Comparison of ENCODE assay signal across 8 mouse cellular contexts in genomic region chr4:48029652-48030051, GRCm38 (mm10). TPM values are rescaled to one million over a fixed set of nuclear protein-coding genes. Genes with fewer than 3 reads are reported as not detected.
DNase-seq lines count a peak whose midpoint lies in the region; ATAC-seq and TF ChIP-seq lines count a peak whose summit lies in the region.

No protein-coding gene starts in this region.

- peak; percentile 29; the same call in 1 of the 2 replicates for TF ChIP-seq CTCF in forebrain, postnatal 0 days (IDR thresholded peaks at IDR 0.05; ENCODE audit: low read depth)
- peak; percentile 44 for TF ChIP-seq CTCF in midbrain, postnatal 0 days (IDR thresholded peaks at IDR 0.05)
- 0 out of 2 replicates have a peak, but pooled peaks have one; percentile 10 for TF ChIP-seq CTCF in cortical plate, adult 2 months (IDR thresholded peaks at IDR 0.05; ENCODE audit: extremely low read depth, insufficient read depth, low read length)

- no peak for DNase-seq in forebrain, postnatal 0 days
- DNase-seq in forebrain, embryonic 14.5 days (ENCODE audit: low spot score) = no peak
- DNase-seq in midbrain, postnatal 0 days (ENCODE audit: low spot score) = no peak
- DNase-seq in midbrain, embryonic 11.5 days (ENCODE audit: low spot score, missing footprints) = no peak
- peak; percentile 58 for DNase-seq in retina, embryonic 14.5 days (ENCODE audit: low spot score)
- no peak for DNase-seq in right cerebral cortex, postnatal 10 days (ENCODE audit: low spot score in 2 of 2)
- no peak for DNase-seq in Muller cell, postnatal 12 days (ENCODE audit: inconsistent ontology term)

- no peaks in the 10 kb centered on the region for H3K27me3 ChIP-seq in forebrain, postnatal 0 days (ENCODE audit: insufficient read depth, low read length)
- no peaks in the 10 kb centered on the region for H3K27me3 ChIP-seq in forebrain, embryonic 14.5 days (replicated peaks; ENCODE audit: control insufficient read depth, insufficient read depth, low read length)
- H3K27me3 ChIP-seq in midbrain, postnatal 0 days (ENCODE audit: insufficient read depth, low read length) = no peaks in the 10 kb centered on the region
- no peaks in the 10 kb centered on the region for H3K27me3 ChIP-seq in midbrain, embryonic 11.5 days (ENCODE audit: control insufficient read depth, insufficient read depth, low read length)

- no peak for TF ChIP-seq POLR2A in cortical plate, adult 2 months (IDR thresholded peaks at IDR 0.05; ENCODE audit: extremely low read depth, insufficient read depth, low read length)

- WGBS in forebrain, postnatal 0 days = 67% methylated on average over 24 of the region's 24 CpGs
- WGBS in forebrain, embryonic 14.5 days = 58% methylated on average over 24 of the region's 24 CpGs
- WGBS in midbrain, postnatal 0 days = 66% methylated on average over 24 of the region's 24 CpGs
- 63% methylated on average over 24 of the region's 24 CpGs for WGBS in midbrain, embryonic 11.5 days

- no peaks in the 10 kb centered on the region for H3K4me1 ChIP-seq in forebrain, postnatal 0 days (ENCODE audit: insufficient read depth)
- no peaks in the 10 kb centered on the region for H3K4me1 ChIP-seq in forebrain, embryonic 14.5 days (ENCODE audit: control insufficient read depth, insufficient read depth, low read length)
- no peaks in the 10 kb centered on the region for H3K4me1 ChIP-seq in midbrain, postnatal 0 days (ENCODE audit: insufficient read depth, low read length)
- H3K4me1 ChIP-seq in midbrain, embryonic 11.5 days (ENCODE audit: control insufficient read depth, insufficient read depth, low read length) = no peaks in the 10 kb centered on the region
- no peaks in the 10 kb centered on the region for H3K4me1 ChIP-seq in cortical plate, adult 2 months (ENCODE audit: control insufficient read depth, insufficient read depth, low read length)

- no peaks in the 10 kb centered on the region for H3K36me3 ChIP-seq in forebrain, postnatal 0 days (ENCODE audit: insufficient read depth)
- H3K36me3 ChIP-seq in forebrain, embryonic 14.5 days (ENCODE audit: control insufficient read depth, insufficient read depth, low read length) = peaks cover 3% of the 10 kb centered on the region; the same call in 1 of the 2 replicates
- no peaks in the 10 kb centered on the region for H3K36me3 ChIP-seq in midbrain, postnatal 0 days (ENCODE audit: insufficient read depth, low read length)
- H3K36me3 ChIP-seq in midbrain, embryonic 11.5 days (ENCODE audit: control insufficient read depth, insufficient read depth, low read length) = no peaks in the 10 kb centered on the region

- ATAC-seq in forebrain, postnatal 0 days = no peak
- no peak for ATAC-seq in forebrain, embryonic 14.5 days
- no peak for ATAC-seq in midbrain, postnatal 0 days (ENCODE audit: low FRiP score)
- no peak for ATAC-seq in midbrain, embryonic 11.5 days (ENCODE audit: low FRiP score)

- no peak overlapping the region for H3K4me2 ChIP-seq in forebrain, postnatal 0 days (ENCODE audit: low read depth)
- no peak overlapping the region for H3K4me2 ChIP-seq in forebrain, embryonic 14.5 days (ENCODE audit: low read length)
- no peak overlapping the region for H3K4me2 ChIP-seq in midbrain, postnatal 0 days (ENCODE audit: low read depth, low read length, poor library complexity, severe bottlenecking)
- no peak overlapping the region for H3K4me2 ChIP-seq in midbrain, embryonic 11.5 days

- H3K4me3 ChIP-seq in forebrain, postnatal 0 days (ENCODE audit: low read depth, low read length) = no peak overlapping the region
- H3K4me3 ChIP-seq in forebrain, embryonic 14.5 days (ENCODE audit: low read depth, low read length) = no peak overlapping the region
- H3K4me3 ChIP-seq in midbrain, postnatal 0 days (ENCODE audit: low read depth, low read length) = no peak overlapping the region
- H3K4me3 ChIP-seq in midbrain, embryonic 11.5 days (ENCODE audit: low read depth, low read length) = no peak overlapping the region
- H3K4me3 ChIP-seq in cortical plate, adult 2 months (ENCODE audit: insufficient read depth, low read length) = no peak overlapping the region

- H3K9me3 ChIP-seq in forebrain, postnatal 0 days (ENCODE audit: low read length) = no peaks in the 10 kb centered on the region
- H3K9me3 ChIP-seq in forebrain, embryonic 14.5 days (replicated peaks; ENCODE audit: control insufficient read depth, low read length) = no peaks in the 10 kb centered on the region
- no peaks in the 10 kb centered on the region for H3K9me3 ChIP-seq in midbrain, postnatal 0 days (ENCODE audit: low read length)
- no peaks in the 10 kb centered on the region for H3K9me3 ChIP-seq in midbrain, embryonic 11.5 days (ENCODE audit: control insufficient read depth, low read length)

- no peak overlapping the region for H3K27ac ChIP-seq in forebrain, postnatal 0 days (ENCODE audit: low read depth, low read length)
- no peak overlapping the region for H3K27ac ChIP-seq in forebrain, embryonic 14.5 days (ENCODE audit: low read depth, low read length)
- no peak overlapping the region for H3K27ac ChIP-seq in midbrain, postnatal 0 days (ENCODE audit: low read depth, low read length)
- no peak overlapping the region for H3K27ac ChIP-seq in midbrain, embryonic 11.5 days (ENCODE audit: low read depth, low read length)
- no peak overlapping the region for H3K27ac ChIP-seq in cortical plate, adult 2 months (ENCODE audit: insufficient read depth, low read length)

- H3K9ac ChIP-seq in forebrain, postnatal 0 days = no peak overlapping the region
- no peak overlapping the region for H3K9ac ChIP-seq in forebrain, embryonic 14.5 days (ENCODE audit: low read length)
- no peak overlapping the region for H3K9ac ChIP-seq in midbrain, postnatal 0 days (replicated peaks; ENCODE audit: low read length, poor library complexity, severe bottlenecking)
- no peak overlapping the region for H3K9ac ChIP-seq in midbrain, embryonic 11.5 days (ENCODE audit: low read length)

RNA-seq across cellular contexts. Expression of gene Nr4a3, which starts 15.3 kb away (rescaled TPM):
- 13.5 and 14.9 TPM in 2 replicates for total RNA-seq in forebrain, postnatal 0 days (2014; rRNA removed)
- 9.1 and 12.4 TPM in 2 replicates for polyA plus RNA-seq in forebrain, postnatal 0 days (2015; fragmentation: Nextera tagmentation; extraction: Ambion mirVana)
- 3.7 and 5.4 TPM in 2 replicates for polyA plus RNA-seq in forebrain, embryonic 14.5 days (2014; fragmentation: Nextera tagmentation; extraction: Ambion mirVana)
- 1.9 and 3.2 TPM in 2 replicates for total RNA-seq in midbrain, postnatal 0 days (2014; rRNA removed)
- polyA plus RNA-seq in midbrain, postnatal 0 days (2015; fragmentation: Nextera tagmentation; extraction: Ambion mirVana) = 0.36 and 0.95 TPM in 2 replicates
- 0.68 and 0.77 TPM in 2 replicates for polyA plus RNA-seq in midbrain, embryonic 11.5 days (2014; fragmentation: Nextera tagmentation; extraction: Ambion mirVana)
- polyA plus RNA-seq in cortical plate, adult 2 months (2012; rRNA removed) = 10.5 and 12.0 TPM in 2 replicates
